Mouse (Mus musculus): ENCODE measurements at regions not wholly inside any gene's neighbourhood (a gene's known extent, or its start where the extent isn't known, plus 50 kb on each side); places are given as distances from the start of the nearest gene placed in this dataset.

DNA sequence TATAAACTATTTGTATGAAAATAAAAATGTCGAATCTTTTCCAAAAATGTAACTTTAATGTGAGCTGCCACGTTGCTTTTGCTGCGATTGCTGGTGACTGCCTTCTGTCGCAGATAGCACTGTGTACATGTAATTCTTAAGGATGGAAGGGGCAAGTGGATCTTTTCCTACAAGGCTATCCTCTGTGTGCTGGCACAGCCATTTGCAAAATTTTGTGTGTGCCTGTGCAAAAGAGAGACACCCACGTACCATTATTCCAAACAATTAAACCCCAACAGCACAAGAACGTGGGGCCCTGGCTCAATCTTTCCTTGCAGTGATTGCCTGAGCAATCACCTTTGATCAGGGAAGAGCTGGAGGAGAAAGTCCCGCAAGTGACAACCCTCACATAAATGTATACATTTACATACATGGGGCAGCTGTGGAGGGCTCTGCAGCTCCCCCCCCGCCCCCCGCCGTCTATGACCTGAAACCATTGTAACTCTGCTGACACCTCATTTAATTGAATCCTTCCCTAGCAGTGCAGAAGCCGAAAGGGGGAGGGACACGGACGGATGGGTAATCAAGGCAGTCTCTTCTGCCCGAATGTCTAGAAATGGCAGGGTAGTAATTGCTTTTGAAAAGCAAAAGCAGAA is 133.6 kb upstream of the Pmfbp1 start:
- no peak for TF ChIP-seq POLR2A (IDR thresholded peaks at IDR 0.05; ENCODE audit: control insufficient read depth, low read depth, low read length)
- TF ChIP-seq CTCF (IDR thresholded peaks at IDR 0.05; ENCODE audit: control insufficient read depth, insufficient read depth, insufficient replicate concordance, low read depth, low read length) = no peak
